ENCODE assay signal across 8 mouse cellular contexts in genomic region chr10:90689854-90690513, GRCm38 (mm10).
DNase-seq lines count a peak whose midpoint lies in the region; ATAC-seq lines count a peak whose summit lies in the region.

No protein-coding gene starts in this region.

- no peak overlapping the region for H3K4me2 ChIP-seq in intestine, embryonic 14.5 days (ENCODE audit: low read length)
- H3K4me2 ChIP-seq in intestine, embryonic 15.5 days (replicated peaks) = no peak overlapping the region
- no peak overlapping the region for H3K4me2 ChIP-seq in midbrain, embryonic 15.5 days

- no peaks in the 10 kb centered on the region for H3K9me3 ChIP-seq in intestine, embryonic 14.5 days (ENCODE audit: control insufficient read depth, low read length)
- H3K9me3 ChIP-seq in intestine, embryonic 15.5 days = no peaks in the 10 kb centered on the region
- no peaks in the 10 kb centered on the region for H3K9me3 ChIP-seq in midbrain, embryonic 15.5 days

- no peak overlapping the region for H3K4me3 ChIP-seq in intestine, embryonic 14.5 days (ENCODE audit: low read depth, low read length)
- no peak overlapping the region for H3K4me3 ChIP-seq in intestine, embryonic 15.5 days (replicated peaks)
- no peak overlapping the region for H3K4me3 ChIP-seq in midbrain, embryonic 15.5 days

- no peaks in the 10 kb centered on the region for H3K27me3 ChIP-seq in intestine, embryonic 14.5 days (replicated peaks; ENCODE audit: control insufficient read depth, insufficient read depth, low read length)
- H3K27me3 ChIP-seq in intestine, embryonic 15.5 days (replicated peaks) = no peaks in the 10 kb centered on the region
- H3K27me3 ChIP-seq in midbrain, embryonic 15.5 days (replicated peaks) = no peaks in the 10 kb centered on the region

- no peak overlapping the region for H3K9ac ChIP-seq in intestine, embryonic 14.5 days (ENCODE audit: low read length)
- no peak overlapping the region for H3K9ac ChIP-seq in intestine, embryonic 15.5 days
- H3K9ac ChIP-seq in midbrain, embryonic 15.5 days = no peak overlapping the region

- peak; percentile 81 for DNase-seq in intestine, embryonic 14.5 days (ENCODE audit: low spot score)
- peak; percentile 67 for DNase-seq in ZHBTc4 (ENCODE audit: low read depth, low spot score)
- DNase-seq in cerebellum, postnatal 4 days (ENCODE audit: low spot score in 2 of 2) = peak; percentile 49 to 80
- peak; percentile 56 to 72 for DNase-seq in gastrocnemius, postnatal 4 days (ENCODE audit: low spot score in 2 of 2)
- DNase-seq in left cerebral cortex, adult 18-20 months (ENCODE audit: low spot score in 2 of 2) = peak; percentile 77 to 86
- peak; percentile 38 for DNase-seq in thymus, postnatal 25 days

- no peak overlapping the region for H3K27ac ChIP-seq in intestine, embryonic 14.5 days (ENCODE audit: low read depth)
- no peak overlapping the region for H3K27ac ChIP-seq in intestine, embryonic 15.5 days
- peak overlapping the region; percentile 52 for H3K27ac ChIP-seq in midbrain, embryonic 15.5 days

- WGBS in intestine, embryonic 14.5 days = 59% methylated on average over 11 of the region's 11 CpGs
- WGBS in intestine, embryonic 15.5 days = 63% methylated on average over 11 of the region's 11 CpGs
- WGBS in midbrain, embryonic 15.5 days = 48% methylated on average over 11 of the region's 11 CpGs

- H3K36me3 ChIP-seq in intestine, embryonic 14.5 days (ENCODE audit: control insufficient read depth, insufficient read depth, low read length) = no peaks in the 10 kb centered on the region
- H3K36me3 ChIP-seq in intestine, embryonic 15.5 days = no peaks in the 10 kb centered on the region
- no peaks in the 10 kb centered on the region for H3K36me3 ChIP-seq in midbrain, embryonic 15.5 days (replicated peaks)

- H3K4me1 ChIP-seq in intestine, embryonic 14.5 days (replicated peaks; ENCODE audit: control insufficient read depth, insufficient read depth, low read length) = no peaks in the 10 kb centered on the region
- H3K4me1 ChIP-seq in intestine, embryonic 15.5 days (replicated peaks) = no peaks in the 10 kb centered on the region
- peaks cover 8% of the 10 kb centered on the region; the same call in 1 of the 2 replicates for H3K4me1 ChIP-seq in midbrain, embryonic 15.5 days

- no peak for ATAC-seq in intestine, embryonic 14.5 days (replicated peaks; ENCODE audit: low FRiP score, low TSS enrichment, low read depth)
- ATAC-seq in intestine, embryonic 15.5 days = no peak
- no peak; the same call in none of the 2 replicates for ATAC-seq in midbrain, embryonic 15.5 days (replicated peaks)
